Mouse (Mus musculus) c-Kit-positive CD71-positive TER-119-positive erythroid progenitor cells, embryonic 14.5 days (primary cell): ENCODE data around the gene Shc3.

Experiments
- DNase-seq: peaks from one replicate; pipeline ENCODE4 v3.0.0-alpha.2; 2013; ENCODE audit warnings: low spot score

Shc3 gene

DNA sequence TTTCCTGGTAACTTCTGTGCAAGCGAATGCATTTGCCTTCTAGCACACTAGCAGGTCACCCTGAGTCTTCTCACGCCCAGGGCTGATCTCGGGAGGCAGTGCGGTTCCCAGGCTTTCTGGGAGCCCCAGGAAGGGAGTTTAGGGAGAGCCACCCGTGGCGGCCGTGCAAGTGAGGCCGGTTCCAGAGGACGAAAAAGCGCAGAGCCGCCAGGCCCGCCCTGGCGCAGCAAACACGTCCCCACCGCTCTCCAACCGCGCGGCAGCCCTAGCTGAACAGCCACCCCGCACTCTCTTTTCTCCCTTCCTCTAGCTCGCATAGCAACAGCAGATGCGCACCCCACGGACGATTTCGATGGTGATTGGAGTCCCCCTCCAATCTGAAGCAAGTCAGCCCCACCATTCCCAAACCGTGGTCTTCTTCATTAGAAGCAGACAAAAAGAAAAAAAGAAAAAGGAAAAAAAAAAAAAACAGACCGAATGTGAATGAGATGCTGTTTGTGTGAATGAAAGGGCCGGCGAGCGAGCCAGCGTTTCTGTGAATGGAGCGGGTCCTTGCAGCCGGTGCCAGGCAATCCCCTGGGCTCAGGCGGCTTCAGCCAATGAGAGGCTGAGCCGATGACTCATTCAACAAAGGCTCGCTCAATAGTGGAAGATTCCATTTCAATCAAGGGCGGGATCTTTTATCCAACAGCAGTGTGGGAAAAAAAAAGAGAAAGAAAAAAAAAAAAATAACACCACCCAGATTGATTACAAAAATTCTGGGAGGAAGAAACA lies at the start of gene Shc3:
Gene Shc3 (minus strand): TSS at position 509 of the 774 bp plus-strand sequence.
- DNase-seq, result no peak

- DNase-seq, result no peak
Measured at GRCm38 (mm10) chr13:51618602-51619001, 49.4 kb upstream of the Shc3 start.

GRCm38 (mm10) chr13:51617861-51618260 lies 48.6 kb upstream of the Shc3 start:
- peak; percentile 53 for DNase-seq

DNA sequence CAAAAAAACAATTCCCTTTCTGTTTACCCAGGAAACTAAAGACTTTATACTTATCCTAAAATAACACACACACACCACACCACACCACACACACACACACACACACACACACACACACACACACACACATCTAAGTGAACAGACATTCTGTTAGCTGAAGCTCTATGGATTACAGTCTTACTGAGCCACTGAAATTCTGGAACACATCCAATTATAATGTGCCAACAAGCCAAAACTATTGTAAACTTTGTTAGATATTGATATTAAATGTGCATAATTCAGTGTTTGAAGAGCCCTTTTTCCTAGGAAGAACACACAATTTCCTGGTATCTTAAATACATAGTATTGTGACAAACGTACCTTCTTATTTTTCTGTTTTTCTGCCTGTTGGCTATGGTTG lies 48.1 kb upstream of the Shc3 start:
- DNase-seq, result no peak

DNA sequence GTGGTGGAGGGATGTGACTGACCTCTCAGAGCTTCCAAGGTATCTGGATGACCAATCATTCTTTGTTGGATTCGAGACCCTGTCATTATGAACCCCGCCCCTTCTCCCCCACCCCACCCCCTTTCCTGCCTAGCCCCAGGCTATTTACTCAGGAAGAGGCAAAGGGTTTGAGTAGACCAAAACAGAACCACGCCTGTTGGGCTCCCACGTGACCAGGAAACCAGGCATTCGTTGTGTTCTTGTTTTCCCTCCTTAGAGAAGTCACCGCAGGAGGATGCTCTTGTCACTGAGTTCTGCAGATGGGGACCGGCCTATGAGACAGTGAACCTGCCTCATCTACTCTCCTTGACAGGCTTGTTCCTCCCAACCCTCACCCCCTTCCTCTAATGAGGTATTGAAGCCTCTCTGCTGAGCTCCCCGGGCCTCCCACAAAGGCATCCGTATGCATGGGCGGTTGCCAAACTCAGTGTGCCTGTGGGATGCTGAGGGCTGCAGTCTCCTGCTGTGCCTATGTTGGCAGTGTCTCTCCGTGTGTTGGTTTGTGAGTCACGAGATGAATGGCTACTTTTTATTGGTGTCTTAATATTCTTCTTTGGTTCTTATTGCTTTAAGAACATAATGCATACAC lies 47.3 kb upstream of the Shc3 start:
- no peak for DNase-seq

DNA sequence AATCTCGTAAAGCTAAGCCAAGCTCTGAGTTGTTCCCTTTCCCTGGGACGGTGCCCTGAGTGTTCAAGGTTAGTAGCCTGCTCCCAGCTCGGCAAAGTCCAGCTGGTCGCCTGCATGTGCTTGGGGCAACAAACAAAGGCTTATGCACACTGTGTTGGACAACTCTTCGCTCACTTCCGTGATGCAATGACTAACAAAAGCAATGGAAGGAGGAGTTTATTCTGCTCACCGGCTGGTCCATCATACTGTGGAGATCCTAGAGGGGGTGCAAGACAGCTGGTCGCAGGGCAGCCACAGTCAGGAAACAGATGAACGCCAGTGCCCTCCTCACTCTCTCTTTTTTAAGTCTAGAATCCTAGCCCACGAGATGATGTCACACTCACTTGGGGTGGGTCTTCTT lies 46.6 kb upstream of the Shc3 start:
- no peak for DNase-seq

DNA sequence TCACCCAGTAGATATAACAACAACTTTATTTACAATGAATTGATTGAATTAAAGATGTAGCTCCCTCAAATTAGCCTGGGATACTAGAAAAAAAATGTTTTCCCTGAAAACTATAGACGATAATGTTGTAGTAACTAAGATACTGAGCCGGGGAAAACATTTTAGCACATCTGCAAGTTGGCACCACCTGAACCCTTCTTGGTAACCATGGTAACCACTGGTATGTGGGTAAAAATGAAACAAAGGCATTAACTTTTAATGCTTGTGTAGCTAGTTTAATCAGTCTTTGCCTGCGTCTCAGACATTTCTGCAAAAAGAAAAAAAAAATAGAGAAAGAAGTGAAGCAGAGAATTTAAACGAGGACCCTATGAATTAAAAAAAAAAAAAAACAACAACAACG lies 42.3 kb upstream of the Shc3 start:
- DNase-seq, result no peak

- DNase-seq, result no peak
Measured at GRCm38 (mm10) chr13:51611060-51611459, 41.8 kb upstream of the Shc3 start.

GRCm38 (mm10) chr13:51609231-51609630 lies 40.0 kb upstream of the Shc3 start:
- no peak for DNase-seq

DNA sequence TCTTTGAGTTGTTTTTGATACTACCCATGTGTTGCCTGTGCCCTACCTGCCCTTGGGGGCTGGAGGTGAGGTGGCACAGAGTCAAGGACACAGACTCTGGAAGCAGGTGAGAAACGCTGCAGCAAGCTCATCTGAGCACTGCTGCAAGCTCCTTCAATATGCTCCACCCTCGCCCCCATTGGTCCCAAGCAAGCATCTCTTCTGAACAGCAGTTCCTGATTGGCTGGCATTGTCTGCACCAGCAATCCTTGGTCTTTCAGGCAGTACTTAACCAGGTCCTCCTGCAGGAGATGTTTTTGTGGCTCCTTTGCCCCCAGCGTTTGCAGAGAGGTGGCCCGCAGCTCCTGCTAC lies 34.6 kb upstream of the Shc3 start:
- no peak for DNase-seq

GRCm38 (mm10) chr13:51603221-51603893 lies 34.1 kb upstream of the Shc3 start:
- DNase-seq, result no peak

DNA sequence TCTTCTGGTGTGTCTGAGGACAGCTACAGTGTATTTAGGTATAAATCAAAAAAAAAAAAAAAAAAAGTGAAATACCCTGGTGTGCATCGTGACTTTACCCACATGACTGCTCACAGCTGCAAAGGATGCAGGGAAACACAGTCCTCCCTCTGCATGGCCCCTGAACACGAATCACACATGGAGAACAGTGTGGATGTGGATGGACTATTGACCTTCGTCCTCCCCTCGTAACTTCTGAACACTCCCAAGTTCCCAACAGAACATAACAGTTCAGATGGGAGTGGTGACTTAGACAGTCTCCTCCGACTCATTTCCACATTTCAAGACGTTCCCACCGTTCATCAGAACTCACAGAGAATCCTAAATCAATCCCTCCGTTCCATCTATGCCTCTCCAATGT lies 33.5 kb upstream of the Shc3 start:
- DNase-seq, result no peak

DNA sequence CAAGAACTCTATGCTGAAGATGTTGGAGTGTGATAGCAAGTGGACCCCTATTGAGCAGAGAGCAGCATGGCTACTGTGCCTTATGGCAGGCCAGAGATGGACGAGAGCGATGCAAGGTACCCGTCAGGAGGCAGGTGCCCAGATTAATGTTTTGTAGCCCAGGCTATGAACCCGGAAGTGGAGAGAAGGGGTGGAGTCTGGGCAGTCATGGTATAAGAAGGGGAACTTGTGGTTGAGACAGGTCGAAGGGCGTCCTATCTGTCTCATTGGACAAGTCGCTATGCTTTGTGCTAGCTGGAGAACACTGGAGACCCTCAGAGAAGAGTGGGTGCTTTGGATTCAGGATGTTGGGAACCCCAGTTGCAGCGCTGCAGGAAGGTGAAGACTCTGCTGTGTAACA lies 30.9 kb upstream of the Shc3 start:
- no peak for DNase-seq

GRCm38 (mm10) chr13:51598063-51598462 lies 28.8 kb upstream of the Shc3 start:
- no peak for DNase-seq

GRCm38 (mm10) chr13:51595404-51595803 lies 26.2 kb upstream of the Shc3 start:
- no peak for DNase-seq

DNA sequence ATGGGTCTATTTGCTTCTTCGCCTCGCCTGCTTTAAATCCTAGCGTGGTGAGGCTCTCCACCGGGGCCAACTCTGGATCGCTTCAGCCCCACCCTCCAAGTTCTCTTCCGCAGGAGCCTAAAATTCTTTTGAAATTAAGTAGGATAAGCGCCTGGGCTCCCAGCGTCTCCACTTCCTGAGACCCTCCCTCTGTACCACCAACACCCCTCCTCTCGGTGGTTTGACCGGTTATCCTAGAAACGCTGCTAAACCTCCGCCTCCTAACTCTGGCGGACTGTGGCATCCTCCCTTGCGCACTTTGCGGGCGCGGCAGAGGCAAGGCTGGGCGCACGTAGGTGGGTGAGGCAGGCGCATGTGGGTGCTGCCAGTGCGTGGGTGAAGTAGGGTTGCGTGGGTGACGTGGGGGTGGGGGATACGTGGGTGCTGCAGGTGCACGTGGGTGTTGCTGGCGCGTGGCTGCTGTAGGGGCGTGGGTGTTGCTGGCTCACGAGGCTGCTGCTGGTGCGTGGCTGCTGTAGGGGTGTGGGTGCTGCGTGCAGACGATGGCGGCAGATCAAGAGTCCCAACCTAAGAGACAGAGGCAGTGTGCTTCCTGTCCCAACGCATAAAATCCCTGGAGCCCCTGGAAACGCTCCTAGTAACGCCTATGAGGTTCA lies 25.6 kb upstream of the Shc3 start:
- no peak for DNase-seq

DNA sequence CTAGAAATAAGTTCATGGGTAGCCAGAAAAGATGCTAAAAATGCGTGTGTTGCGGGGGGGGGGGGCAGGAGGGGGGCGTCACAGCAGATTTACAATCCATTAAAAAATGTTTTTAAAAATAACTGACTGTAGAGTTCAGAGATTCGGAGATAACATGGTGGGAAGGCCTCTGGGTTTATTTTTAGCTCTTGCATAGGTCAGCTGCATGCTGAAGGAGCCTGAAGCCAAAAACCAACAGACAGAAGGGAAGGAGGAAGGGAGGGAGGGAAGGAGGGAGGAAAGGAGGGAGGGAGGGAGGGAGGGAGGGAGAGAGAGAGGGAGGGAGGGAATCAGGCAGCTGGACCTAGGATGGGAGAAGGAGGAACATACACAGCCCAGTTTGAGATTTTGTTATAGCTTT lies 18.8 kb upstream of the Shc3 start:
- DNase-seq, result no peak

GRCm38 (mm10) chr13:51582204-51582603 lies 13.0 kb upstream of the Shc3 start:
- DNase-seq, result no peak

DNA sequence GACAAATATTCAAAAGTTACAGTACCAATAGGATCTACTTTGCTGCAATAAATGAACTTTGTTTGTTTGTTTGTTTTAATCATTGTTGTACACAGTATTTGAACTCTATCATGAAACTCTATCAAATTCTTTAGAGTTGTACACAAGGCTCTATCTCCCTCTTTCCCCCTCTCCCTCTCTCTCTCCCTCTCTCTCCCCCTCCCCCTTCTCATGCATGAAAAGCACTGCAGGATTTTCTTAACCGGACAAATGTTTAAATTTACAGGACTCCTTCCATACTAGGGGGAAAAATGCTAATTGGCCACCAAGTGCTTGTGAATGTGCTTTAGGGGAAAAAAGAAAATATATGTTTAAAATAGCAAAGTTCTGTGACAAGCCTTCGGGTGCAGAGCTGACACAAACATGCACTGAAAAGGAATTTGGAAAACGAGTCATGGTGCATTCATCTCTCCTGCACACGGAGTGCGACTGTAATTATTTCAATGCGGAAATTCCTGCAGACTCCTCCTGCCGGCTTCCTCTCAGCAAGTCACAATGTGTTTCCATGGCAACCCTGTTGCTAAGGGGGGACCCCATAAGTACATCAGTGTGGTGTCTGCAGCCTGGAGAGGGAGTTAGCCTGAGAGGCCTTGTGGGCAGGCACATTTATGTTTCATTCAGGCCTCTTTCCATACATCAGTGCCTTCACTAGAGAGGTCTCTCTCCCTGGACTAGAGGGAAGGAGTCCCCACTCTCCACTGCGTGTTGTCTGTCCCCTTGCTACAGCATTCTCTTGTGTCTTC lies 11.2 kb upstream of the Shc3 start:
- no peak for DNase-seq

- DNase-seq, result no peak
Measured at GRCm38 (mm10) chr13:51573849-51574248, 4.6 kb upstream of the Shc3 start.

GRCm38 (mm10) chr13:51570111-51570510 lies 892 bp upstream of the Shc3 start:
- no peak for DNase-seq

DNA sequence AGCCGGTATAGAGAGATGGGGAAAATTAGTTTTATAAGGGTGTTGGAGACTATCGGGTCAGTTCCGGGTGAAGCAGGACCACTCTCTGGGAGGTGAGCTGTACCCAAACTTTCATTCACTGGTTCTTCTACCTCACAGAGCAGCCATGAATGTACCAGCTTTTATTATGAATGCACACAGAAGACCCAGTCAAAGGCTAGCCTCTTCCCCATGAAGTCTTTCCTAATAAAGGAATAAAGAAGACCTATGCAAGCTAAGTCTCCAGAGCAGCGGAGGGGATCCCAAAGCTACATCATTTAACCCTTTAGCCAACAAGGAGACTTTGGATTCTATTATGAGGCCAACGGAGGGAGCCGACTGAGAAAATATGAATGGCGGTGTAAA lies 458 bp upstream of the Shc3 start:
- no peak for DNase-seq
